Mouse (Mus musculus): ENCODE results near the gene Mnt. TPM values are rescaled to one million over a fixed set of nuclear protein-coding genes. Genes with fewer than 3 reads are reported as not detected.

The Mnt gene
- polyA plus RNA-seq, 1 experiment = 166 TPM

DNA sequence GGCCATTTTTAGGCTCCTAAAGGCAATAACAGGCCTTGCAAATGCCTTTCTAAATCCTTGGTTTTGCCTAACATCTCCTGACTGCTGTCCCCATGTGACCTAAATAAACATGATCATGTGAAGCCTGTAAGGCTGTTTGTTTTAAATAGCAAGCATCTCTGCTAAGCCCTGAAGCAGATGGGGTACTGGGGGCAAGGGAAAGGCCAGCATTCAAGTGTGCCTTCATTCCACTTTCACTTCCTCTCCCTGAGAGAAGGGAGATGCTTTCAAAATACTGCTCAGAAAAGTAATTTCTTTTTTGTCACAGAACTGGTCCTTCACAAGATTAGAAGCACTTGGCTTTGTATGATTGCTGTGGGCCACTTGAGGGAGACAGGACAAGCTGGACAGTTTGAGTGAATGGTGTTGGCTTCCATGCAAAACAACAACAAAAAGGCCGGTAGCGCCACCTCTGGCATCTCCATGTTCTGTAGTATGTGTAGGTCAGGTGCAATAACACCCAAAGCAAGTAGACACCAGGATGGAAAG, 2.3 kb upstream of the Mnt start:
- no peak for TF ChIP-seq GATA1 (IDR thresholded peaks at IDR 0.05; ENCODE audit: low read length)

DNA sequence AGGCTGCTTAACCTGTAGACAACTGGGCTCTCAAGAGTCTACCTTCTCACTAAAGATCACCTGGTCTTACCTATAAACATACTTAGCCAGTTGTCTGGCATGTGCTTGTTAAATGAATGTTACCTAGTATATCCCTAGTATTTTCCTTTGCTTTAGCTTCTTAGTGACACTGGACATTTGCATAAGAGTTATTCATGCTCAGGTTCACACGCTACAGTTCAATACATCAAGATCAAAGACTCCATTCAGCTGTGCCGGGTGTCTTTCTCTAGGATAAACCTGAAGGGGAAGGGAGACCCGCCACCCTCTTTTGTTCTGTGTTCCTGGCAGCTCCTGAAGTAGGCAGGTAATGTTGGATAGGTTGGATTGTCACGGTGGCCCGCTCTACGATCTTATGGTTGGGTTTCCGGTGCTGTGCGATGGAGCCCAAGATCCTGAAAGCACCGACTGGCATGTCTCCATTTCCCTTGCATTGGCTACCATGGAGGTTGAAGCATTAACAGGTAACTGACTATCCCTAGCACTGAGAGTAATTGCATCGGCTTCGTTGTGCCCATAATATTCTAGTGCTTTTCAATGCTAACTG, 1.7 kb upstream of the Mnt start:
- no peak for TF ChIP-seq GATA1 (IDR thresholded peaks at IDR 0.05; ENCODE audit: low read length)

- TF ChIP-seq GATA1 (IDR thresholded peaks at IDR 0.05; ENCODE audit: low read length) = no peak
Observed at GRCm38 (mm10) chr11:74829812-74830211, 908 bp upstream of the Mnt start.

GRCm38 (mm10) chr11:74831191-74831605, 478 bp downstream of the Mnt start:
- TF ChIP-seq GATA1 (IDR thresholded peaks at IDR 0.05; ENCODE audit: low read length) = no peak

- no peak for TF ChIP-seq GATA1 (IDR thresholded peaks at IDR 0.05; ENCODE audit: low read length)
Observed at GRCm38 (mm10) chr11:74831606-74832451, 1.1 kb downstream of the Mnt start.

GRCm38 (mm10) chr11:74832503-74833143, 1.9 kb downstream of the Mnt start:
- TF ChIP-seq GATA1 (IDR thresholded peaks at IDR 0.05; ENCODE audit: low read length) = no peak

- no peak for TF ChIP-seq GATA1 (IDR thresholded peaks at IDR 0.05; ENCODE audit: low read length)
Observed at GRCm38 (mm10) chr11:74833536-74834358, 3.0 kb downstream of the Mnt start.

DNA sequence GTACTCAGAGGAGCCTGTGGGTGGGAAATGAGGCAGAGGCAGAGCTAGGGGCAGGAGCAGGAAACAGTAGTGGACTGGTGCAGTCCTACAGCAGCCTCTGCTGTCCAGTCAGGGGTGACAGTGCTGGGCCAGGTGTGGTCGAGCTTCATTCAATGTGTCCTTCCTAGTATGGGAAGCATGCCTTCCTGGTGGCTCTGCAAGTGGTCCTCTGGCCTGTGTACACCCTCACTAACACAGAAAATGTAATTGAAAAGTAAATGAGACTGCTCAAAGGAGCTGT, 3.6 kb downstream of the Mnt start:
- no peak for TF ChIP-seq GATA1 (IDR thresholded peaks at IDR 0.05; ENCODE audit: low read length)

DNA sequence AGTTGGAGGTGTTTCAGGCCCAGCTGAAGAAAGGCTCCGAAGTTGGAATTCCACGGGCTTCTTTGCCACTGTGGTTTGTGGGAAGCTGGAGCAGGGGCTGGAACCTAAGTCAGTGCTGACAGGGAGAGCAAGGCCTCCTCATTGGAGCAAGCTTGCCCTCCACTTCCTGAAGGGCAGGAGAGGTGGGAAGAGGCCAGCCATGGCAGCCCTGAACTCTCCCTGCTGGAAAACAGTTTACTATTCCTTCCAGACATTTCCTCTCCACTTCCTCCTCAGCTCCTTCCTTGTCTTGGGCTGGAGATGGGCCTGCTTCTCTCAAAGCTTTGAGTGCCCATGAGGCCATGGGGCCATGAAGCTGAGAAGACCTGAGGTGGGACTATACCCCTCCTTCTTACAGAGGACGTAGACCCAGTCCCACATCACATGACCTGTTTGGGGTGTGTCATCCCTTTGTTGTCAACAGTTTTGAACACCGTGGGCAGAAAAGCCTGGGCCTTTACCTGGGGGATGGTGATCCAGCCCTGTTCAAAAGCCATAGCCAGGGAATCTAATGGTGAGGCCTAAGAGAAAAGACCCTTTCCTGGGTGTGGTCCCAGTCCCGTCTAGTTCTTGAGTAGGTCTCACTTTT, 4.0 kb downstream of the Mnt start:
- TF ChIP-seq GATA1 (IDR thresholded peaks at IDR 0.05; ENCODE audit: low read length) = no peak

- TF ChIP-seq GATA1 (IDR thresholded peaks at IDR 0.05; ENCODE audit: low read length) = no peak
Observed at GRCm38 (mm10) chr11:74835593-74836224, 5.0 kb downstream of the Mnt start.

GRCm38 (mm10) chr11:74836225-74837055, 5.7 kb downstream of the Mnt start:
- TF ChIP-seq GATA1 (IDR thresholded peaks at IDR 0.05; ENCODE audit: low read length) = no peak

- TF ChIP-seq GATA1 (IDR thresholded peaks at IDR 0.05; ENCODE audit: low read length) = no peak
Observed at GRCm38 (mm10) chr11:74837056-74837693, 6.5 kb downstream of the Mnt start.

GRCm38 (mm10) chr11:74837694-74838431, 7.1 kb downstream of the Mnt start:
- TF ChIP-seq GATA1 (IDR thresholded peaks at IDR 0.05; ENCODE audit: low read length) = no peak
